Mouse (Mus musculus): ENCODE results near the gene Prg2. TPM values are rescaled to one million over a fixed set of nuclear protein-coding genes. Genes with fewer than 3 reads are reported as not detected.

Gene Prg2
- polyA plus RNA-seq, 1 experiment from 2014 or later: not detected

DNA sequence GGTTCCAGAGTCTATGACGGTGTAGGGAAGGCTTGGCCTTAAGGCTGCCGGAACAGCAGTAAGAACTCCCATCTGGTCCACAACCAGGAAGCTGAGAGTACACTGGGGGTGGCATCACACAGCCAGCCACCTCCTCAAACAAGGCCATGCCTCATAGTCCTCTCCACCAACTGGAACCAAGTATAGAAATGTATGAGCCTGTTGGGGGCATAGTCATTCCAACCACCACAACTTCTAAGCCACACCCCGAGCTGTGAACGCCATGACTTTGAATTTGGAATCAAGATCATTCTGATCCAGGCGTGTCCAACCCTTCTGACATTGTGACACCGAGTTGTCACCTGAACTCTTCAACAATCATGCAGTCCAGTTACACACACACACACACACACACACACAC lies 40.5 kb upstream of the Prg2 start:
- Histone ChIP-seq H3K4me1 (ENCODE audit: control insufficient read depth, insufficient read depth, low read length) (peaks cover 3% of the 10 kb centered on the region; the same call in 1 of the 2 replicates), H3K9ac (ENCODE audit: low read length) (no peak overlapping the region), H3K27me3 (ENCODE audit: control insufficient read depth, insufficient read depth, low read length) (no peaks in the 10 kb centered on the region), H3K36me3 (ENCODE audit: control insufficient read depth, insufficient read depth, low read length) (no peaks in the 10 kb centered on the region), H3K4me3 (ENCODE audit: low read depth, low read length) (no peak overlapping the region), H3K27ac (ENCODE audit: low read depth, low read length) (no peak overlapping the region), H3K4me2 (ENCODE audit: low read depth) (no peak overlapping the region), H3K9me3 (ENCODE audit: control insufficient read depth, low read length) (no peaks in the 10 kb centered on the region)
- DNase-seq (ENCODE audit: low spot score) (no peak), ATAC-seq (ENCODE audit: insufficient read depth, low FRiP score, low TSS enrichment) (no peak)
- WGBS: 92% methylated on average over 6 of the region's 6 CpGs

DNA sequence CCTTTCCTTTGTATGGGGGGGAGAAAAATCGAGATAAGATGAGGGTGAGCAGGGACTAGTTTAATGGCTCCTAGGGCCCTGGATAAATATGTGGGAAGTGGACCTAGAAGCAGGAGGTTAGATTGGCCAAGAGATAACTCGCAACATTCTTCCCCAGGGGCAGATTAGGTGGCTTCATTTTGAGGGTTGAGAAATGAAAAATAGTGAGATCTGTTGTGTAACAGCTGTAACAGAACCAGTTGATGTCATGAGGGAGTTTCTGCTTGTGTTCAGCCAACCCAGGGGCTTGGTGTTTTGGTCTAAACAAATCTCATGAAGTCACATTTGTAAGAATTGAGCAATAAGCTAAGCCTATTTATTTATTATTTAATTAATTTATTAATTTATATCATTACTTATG lies 38.9 kb upstream of the Prg2 start:
- no peak overlapping the region for H3K9ac ChIP-seq (ENCODE audit: low read length)
- 0 out of 2 replicates have a peak, but pooled peaks cover 3% of the 10 kb centered on the region for H3K4me1 ChIP-seq (ENCODE audit: control insufficient read depth, insufficient read depth, low read length)
- no peaks in the 10 kb centered on the region for H3K9me3 ChIP-seq (ENCODE audit: control insufficient read depth, low read length)
- WGBS: 85% methylated on average over 2 of the region's 2 CpGs
- no peak overlapping the region for H3K27ac ChIP-seq (ENCODE audit: low read depth, low read length)
- H3K36me3 ChIP-seq (ENCODE audit: control insufficient read depth, insufficient read depth, low read length): no peaks in the 10 kb centered on the region
- ATAC-seq (ENCODE audit: insufficient read depth, low FRiP score, low TSS enrichment) (no peak), DNase-seq (ENCODE audit: low spot score) (no peak)
- no peak overlapping the region for H3K4me2 ChIP-seq (ENCODE audit: low read depth)
- H3K4me3 ChIP-seq (ENCODE audit: low read depth, low read length): no peak overlapping the region
- H3K27me3 ChIP-seq (ENCODE audit: control insufficient read depth, insufficient read depth, low read length): no peaks in the 10 kb centered on the region

DNA sequence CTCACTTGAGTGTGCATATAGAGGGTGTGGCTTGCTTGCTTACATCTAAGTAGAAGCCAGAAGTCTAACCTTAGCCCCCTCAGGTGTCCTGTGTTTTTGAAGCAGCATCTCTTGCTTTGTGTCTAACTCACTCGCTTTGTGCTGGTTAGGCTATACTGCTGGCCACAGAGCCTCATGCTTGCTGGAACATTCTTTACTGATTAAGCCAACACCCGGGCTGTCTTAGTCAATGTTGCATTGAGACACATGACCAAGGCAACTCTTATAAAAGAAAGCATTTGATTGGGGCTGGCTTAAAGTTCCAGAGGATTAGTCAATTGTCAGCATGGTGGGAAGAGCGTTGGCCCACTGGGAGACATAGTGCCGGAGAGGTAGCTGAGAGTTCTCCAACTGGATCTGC lies 38.5 kb upstream of the Prg2 start:
- Histone ChIP-seq H3K27ac (ENCODE audit: low read depth, low read length) (no peak overlapping the region), H3K9ac (ENCODE audit: low read length) (no peak overlapping the region), H3K9me3 (ENCODE audit: control insufficient read depth, low read length) (no peaks in the 10 kb centered on the region), H3K4me2 (ENCODE audit: low read depth) (no peak overlapping the region), H3K4me1 (ENCODE audit: control insufficient read depth, insufficient read depth, low read length) (0 out of 2 replicates have a peak, but pooled peaks cover 3% of the 10 kb centered on the region), H3K27me3 (ENCODE audit: control insufficient read depth, insufficient read depth, low read length) (no peaks in the 10 kb centered on the region), H3K4me3 (ENCODE audit: low read depth, low read length) (no peak overlapping the region), H3K36me3 (ENCODE audit: control insufficient read depth, insufficient read depth, low read length) (no peaks in the 10 kb centered on the region)
- WGBS: 93% methylated on average over 4 of the region's 4 CpGs
- no peak for DNase-seq (ENCODE audit: low spot score)
- ATAC-seq (ENCODE audit: insufficient read depth, low FRiP score, low TSS enrichment): no peak

DNA sequence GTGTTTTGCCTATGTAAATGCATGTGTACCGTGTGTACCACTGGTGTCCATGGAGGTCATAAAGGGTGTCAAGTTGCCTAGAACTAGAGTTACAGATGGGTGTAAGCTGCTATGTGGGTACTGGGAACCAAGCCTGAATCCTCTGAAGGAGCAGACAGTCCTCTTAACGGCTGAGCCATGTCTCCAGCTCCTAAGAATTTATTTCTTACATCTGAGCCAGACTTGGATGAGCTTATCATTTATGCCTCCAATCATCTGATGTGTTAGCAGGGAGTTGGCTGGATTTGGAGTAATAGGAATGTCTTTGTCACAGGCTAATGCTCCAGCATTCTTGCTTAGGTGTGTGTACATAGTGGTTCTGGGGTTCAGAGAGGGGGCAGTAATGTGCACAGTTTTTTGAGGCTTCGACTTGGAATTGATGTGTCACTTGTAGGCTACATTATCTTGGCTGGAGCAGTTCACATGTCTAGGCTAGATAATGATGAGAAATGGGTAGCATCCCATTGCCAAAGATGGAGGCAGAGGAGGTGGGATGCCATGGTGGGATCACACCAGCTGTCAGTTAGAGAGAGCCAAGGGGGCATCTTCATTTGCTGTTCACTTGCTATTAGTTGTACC lies 33.0 kb upstream of the Prg2 start:
- no peaks in the 10 kb centered on the region for H3K27me3 ChIP-seq (ENCODE audit: control insufficient read depth, insufficient read depth, low read length)
- DNase-seq (ENCODE audit: low spot score): no peak
- H3K9me3 ChIP-seq (ENCODE audit: control insufficient read depth, low read length): no peaks in the 10 kb centered on the region
- H3K4me3 ChIP-seq (ENCODE audit: low read depth, low read length): no peak overlapping the region
- H3K4me2 ChIP-seq (ENCODE audit: low read depth): no peak overlapping the region
- H3K27ac ChIP-seq (ENCODE audit: low read depth, low read length): no peak overlapping the region
- H3K36me3 ChIP-seq (ENCODE audit: control insufficient read depth, insufficient read depth, low read length): no peaks in the 10 kb centered on the region
- no peaks in the 10 kb centered on the region for H3K4me1 ChIP-seq (ENCODE audit: control insufficient read depth, insufficient read depth, low read length)
- H3K9ac ChIP-seq (ENCODE audit: low read length): no peak overlapping the region
- 86% methylated on average over 3 of the region's 3 CpGs for WGBS
- ATAC-seq (ENCODE audit: insufficient read depth, low FRiP score, low TSS enrichment): no peak

DNA sequence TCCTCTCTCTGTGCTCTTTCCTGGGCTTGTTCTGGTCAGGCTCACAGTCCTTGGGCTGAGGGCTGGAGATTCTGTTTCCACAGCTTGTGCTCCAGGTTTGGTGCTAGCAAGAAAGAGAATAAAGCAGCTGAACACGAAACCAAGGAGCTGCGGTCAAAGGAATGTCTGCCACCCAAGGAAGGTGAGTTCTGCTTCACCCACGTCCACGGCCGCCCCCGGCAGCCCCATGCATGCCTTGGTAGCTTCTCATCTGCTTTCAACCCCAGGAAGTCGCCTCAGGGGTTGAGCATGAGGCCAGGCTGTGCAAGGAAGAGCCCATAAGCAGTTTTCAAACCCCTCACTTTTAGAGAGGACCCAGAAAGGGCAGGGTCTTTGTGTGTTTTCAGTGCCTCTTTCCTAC lies 32.0 kb upstream of the Prg2 start:
- WGBS: 87% methylated on average over 7 of the region's 7 CpGs
- Histone ChIP-seq H3K27ac (ENCODE audit: low read depth, low read length) (no peak overlapping the region), H3K9ac (ENCODE audit: low read length) (no peak overlapping the region), H3K9me3 (ENCODE audit: control insufficient read depth, low read length) (no peaks in the 10 kb centered on the region), H3K27me3 (ENCODE audit: control insufficient read depth, insufficient read depth, low read length) (no peaks in the 10 kb centered on the region), H3K4me3 (ENCODE audit: low read depth, low read length) (no peak overlapping the region), H3K36me3 (ENCODE audit: control insufficient read depth, insufficient read depth, low read length) (no peaks in the 10 kb centered on the region), H3K4me2 (ENCODE audit: low read depth) (no peak overlapping the region), H3K4me1 (ENCODE audit: control insufficient read depth, insufficient read depth, low read length) (no peaks in the 10 kb centered on the region)
- DNase-seq (ENCODE audit: low spot score): no peak
- ATAC-seq (ENCODE audit: insufficient read depth, low FRiP score, low TSS enrichment): no peak

DNA sequence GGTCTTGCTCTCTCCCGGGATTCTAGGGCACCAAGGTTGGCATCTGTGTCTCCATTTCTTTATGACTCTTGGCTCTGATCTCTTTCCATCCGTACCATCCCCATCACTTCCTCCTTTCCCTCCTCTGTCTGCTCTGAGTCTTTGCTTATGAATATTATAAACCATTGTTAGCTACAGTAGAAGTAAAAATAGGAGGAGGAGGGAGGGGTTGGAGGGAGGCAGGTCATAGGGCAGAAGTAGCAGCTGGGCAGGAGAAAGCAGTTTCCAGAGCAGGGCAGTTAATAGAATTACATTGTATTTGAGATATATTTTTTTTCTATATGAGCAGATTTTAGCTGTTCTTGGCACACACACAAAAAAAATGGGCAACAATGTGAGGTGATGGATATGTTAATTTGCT lies 31.5 kb upstream of the Prg2 start:
- no peak overlapping the region for H3K4me3 ChIP-seq (ENCODE audit: low read depth, low read length)
- no peak overlapping the region for H3K4me2 ChIP-seq (ENCODE audit: low read depth)
- 85% methylated on average over 2 of the region's 2 CpGs for WGBS
- H3K36me3 ChIP-seq (ENCODE audit: control insufficient read depth, insufficient read depth, low read length): no peaks in the 10 kb centered on the region
- no peaks in the 10 kb centered on the region for H3K4me1 ChIP-seq (ENCODE audit: control insufficient read depth, insufficient read depth, low read length)
- H3K27ac ChIP-seq (ENCODE audit: low read depth, low read length): no peak overlapping the region
- ATAC-seq (ENCODE audit: insufficient read depth, low FRiP score, low TSS enrichment) (no peak), DNase-seq (ENCODE audit: low spot score) (no peak)
- no peaks in the 10 kb centered on the region for H3K9me3 ChIP-seq (ENCODE audit: control insufficient read depth, low read length)
- no peaks in the 10 kb centered on the region for H3K27me3 ChIP-seq (ENCODE audit: control insufficient read depth, insufficient read depth, low read length)
- no peak overlapping the region for H3K9ac ChIP-seq (ENCODE audit: low read length)

DNA sequence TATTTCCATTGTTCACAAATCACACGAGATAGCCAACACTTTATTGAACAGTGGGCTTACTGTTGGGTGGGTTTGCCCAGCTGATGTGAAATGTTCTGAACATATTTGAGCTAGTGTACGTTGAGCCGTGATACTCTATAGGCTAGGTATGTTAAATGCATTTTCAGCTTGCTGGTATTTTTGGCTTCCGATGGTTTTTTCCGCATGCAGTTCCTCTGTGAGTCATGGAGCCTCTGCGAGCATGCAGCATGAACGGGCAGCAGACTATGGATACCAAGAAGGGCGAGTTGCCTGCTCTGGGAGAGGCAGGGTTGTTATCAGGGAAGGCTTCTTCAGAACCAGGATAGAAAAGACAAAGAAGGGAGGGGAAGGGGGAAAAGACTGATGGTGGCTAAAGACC lies 29.2 kb upstream of the Prg2 start:
- Histone ChIP-seq H3K27ac (ENCODE audit: low read depth, low read length) (no peak overlapping the region), H3K4me2 (ENCODE audit: low read depth) (no peak overlapping the region), H3K4me3 (ENCODE audit: low read depth, low read length) (no peak overlapping the region), H3K36me3 (ENCODE audit: control insufficient read depth, insufficient read depth, low read length) (no peaks in the 10 kb centered on the region), H3K4me1 (ENCODE audit: control insufficient read depth, insufficient read depth, low read length) (no peaks in the 10 kb centered on the region), H3K9ac (ENCODE audit: low read length) (no peak overlapping the region), H3K9me3 (ENCODE audit: control insufficient read depth, low read length) (no peaks in the 10 kb centered on the region), H3K27me3 (ENCODE audit: control insufficient read depth, insufficient read depth, low read length) (no peaks in the 10 kb centered on the region)
- WGBS: 93% methylated on average over 8 of the region's 8 CpGs
- DNase-seq (ENCODE audit: low spot score) (no peak), ATAC-seq (ENCODE audit: insufficient read depth, low FRiP score, low TSS enrichment) (no peak)

DNA sequence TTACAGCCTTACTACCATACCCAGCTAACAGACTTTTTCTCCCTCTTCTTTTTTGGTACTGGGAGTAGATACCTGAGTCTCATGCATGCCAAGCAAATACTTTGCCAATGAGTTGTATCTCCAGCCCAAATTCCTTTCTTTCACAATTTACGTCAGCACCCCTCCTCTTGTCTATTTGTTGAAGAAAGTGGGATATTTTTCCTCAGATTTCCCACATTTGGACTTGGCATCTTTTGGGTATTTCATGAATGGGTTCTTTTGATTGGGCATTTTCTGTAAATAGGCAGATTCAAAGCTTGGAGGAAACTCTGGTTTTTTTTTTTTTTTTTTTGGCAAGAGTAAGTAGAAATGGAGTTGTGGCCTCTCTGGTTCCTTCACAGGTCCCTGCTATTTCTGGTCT lies 28.0 kb upstream of the Prg2 start:
- H3K4me2 ChIP-seq (ENCODE audit: low read depth): no peak overlapping the region
- H3K9ac ChIP-seq (ENCODE audit: low read length): no peak overlapping the region
- no peaks in the 10 kb centered on the region for H3K9me3 ChIP-seq (ENCODE audit: control insufficient read depth, low read length)
- no peaks in the 10 kb centered on the region for H3K4me1 ChIP-seq (ENCODE audit: control insufficient read depth, insufficient read depth, low read length)
- no peak overlapping the region for H3K27ac ChIP-seq (ENCODE audit: low read depth, low read length)
- ATAC-seq (ENCODE audit: insufficient read depth, low FRiP score, low TSS enrichment): no peak
- no peaks in the 10 kb centered on the region for H3K36me3 ChIP-seq (ENCODE audit: control insufficient read depth, insufficient read depth, low read length)
- no peak for DNase-seq (ENCODE audit: low spot score)
- no peak overlapping the region for H3K4me3 ChIP-seq (ENCODE audit: low read depth, low read length)
- H3K27me3 ChIP-seq (ENCODE audit: control insufficient read depth, insufficient read depth, low read length): no peaks in the 10 kb centered on the region
- 87% methylated on average over 1 of the region's 1 CpGs for WGBS

DNA sequence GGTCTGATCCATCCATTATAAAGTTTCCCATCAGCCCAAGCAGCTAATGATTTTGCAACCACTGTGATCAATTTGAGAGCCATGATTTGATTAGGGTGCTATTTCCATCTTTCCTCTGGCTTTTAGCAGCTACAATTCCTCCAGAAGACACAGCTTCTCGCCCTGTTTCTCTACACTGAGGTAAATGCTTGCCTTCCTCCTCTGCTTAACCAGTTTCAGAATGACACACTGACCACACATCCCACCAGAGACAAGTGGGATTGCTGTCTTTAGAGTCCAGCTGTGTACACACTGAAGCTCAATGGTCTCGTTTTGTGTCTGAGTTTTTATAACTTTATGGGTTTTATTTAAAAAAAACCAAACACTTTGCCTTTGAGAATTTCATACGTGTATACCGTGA lies 27.6 kb upstream of the Prg2 start:
- ATAC-seq (ENCODE audit: insufficient read depth, low FRiP score, low TSS enrichment): no peak
- H3K27me3 ChIP-seq (ENCODE audit: control insufficient read depth, insufficient read depth, low read length): no peaks in the 10 kb centered on the region
- no peak overlapping the region for H3K4me2 ChIP-seq (ENCODE audit: low read depth)
- H3K9me3 ChIP-seq (ENCODE audit: control insufficient read depth, low read length): no peaks in the 10 kb centered on the region
- no peak for DNase-seq (ENCODE audit: low spot score)
- no peak overlapping the region for H3K4me3 ChIP-seq (ENCODE audit: low read depth, low read length)
- H3K4me1 ChIP-seq (ENCODE audit: control insufficient read depth, insufficient read depth, low read length): no peaks in the 10 kb centered on the region
- H3K9ac ChIP-seq (ENCODE audit: low read length): no peak overlapping the region
- H3K36me3 ChIP-seq (ENCODE audit: control insufficient read depth, insufficient read depth, low read length): no peaks in the 10 kb centered on the region
- WGBS: 84% methylated on average over 4 of the region's 4 CpGs
- no peak overlapping the region for H3K27ac ChIP-seq (ENCODE audit: low read depth, low read length)

Measured in neural tube, embryonic 11.5 days (tissue).